Comparison of ENCODE assay signal across 8 mouse cellular contexts in genomic region chr4:134760281-134760680, GRCm38 (mm10). TPM values are rescaled to one million over a fixed set of nuclear protein-coding genes. Genes with fewer than 3 reads are reported as not detected.
DNase-seq lines count a peak whose midpoint lies in the region; ATAC-seq and TF ChIP-seq lines count a peak whose summit lies in the region.

No protein-coding gene starts in this region.

- DNase-seq in heart, postnatal 14 days, result no peak
- DNase-seq in spleen, adult 2 months (ENCODE audit: low read depth in 1 of 2, low spot score in 2 of 2), result no peak
- DNase-seq in spleen, postnatal 14 days (ENCODE audit: low spot score in 2 of 2), result no peak
- DNase-seq in liver, result peak; percentile 73
- no peak for DNase-seq in yolk sac, embryonic 10.5 days (ENCODE audit: low spot score)
- DNase-seq in layer of hippocampus, adult 9-11 months, result no peak
- DNase-seq in frontal cortex, postnatal 14 days (ENCODE audit: low spot score in 2 of 2), result no peak

- no peaks in the 10 kb centered on the region for H3K9me3 ChIP-seq in heart, embryonic 12.5 days (replicated peaks)

- H3K27me3 ChIP-seq in heart, embryonic 12.5 days (replicated peaks), result no peaks in the 10 kb centered on the region
- no peaks in the 10 kb centered on the region for H3K27me3 ChIP-seq in spleen, adult 2 months (ENCODE audit: control insufficient read depth, insufficient read depth, low read length)

- TF ChIP-seq CTCF in spleen, adult 2 months (IDR thresholded peaks at IDR 0.05; ENCODE audit: extremely low read depth, insufficient read depth, insufficient read length, insufficient replicate concordance), result no peak

- H3K4me1 ChIP-seq in heart, embryonic 12.5 days (replicated peaks), result peaks cover 75% of the 10 kb centered on the region
- peaks cover 77% of the 10 kb centered on the region for H3K4me1 ChIP-seq in spleen, adult 2 months (ENCODE audit: control insufficient read depth, insufficient read depth, insufficient read length)

- H3K27ac ChIP-seq in heart, embryonic 12.5 days (ENCODE audit: poor library complexity, severe bottlenecking), result peak overlapping the region; percentile 79
- H3K27ac ChIP-seq in spleen, adult 2 months (ENCODE audit: insufficient read depth, low read length), result peak overlapping the region; percentile 27

- intact Hi-C loops in heart, postnatal 14 days (cut with DNase I), result no loop called here

- TF ChIP-seq POLR2A in spleen, adult 2 months (IDR thresholded peaks at IDR 0.05; ENCODE audit: low read depth, low read length), result no peak

- 64% methylated on average over 6 of the region's 6 CpGs for WGBS in heart, embryonic 12.5 days
- WGBS in spleen, adult 2 months, result 69% methylated on average over 6 of the region's 6 CpGs

- no peak overlapping the region for H3K4me3 ChIP-seq in heart, embryonic 12.5 days
- no peak overlapping the region for H3K4me3 ChIP-seq in spleen, adult 2 months (ENCODE audit: extremely low read depth, insufficient read depth, insufficient read length)

- ATAC-seq in heart, embryonic 12.5 days (ENCODE audit: insufficient number of reproducible peaks, low FRiP score), result peak; percentile 34; the same call in 1 of the 2 replicates

- H3K4me2 ChIP-seq in heart, embryonic 12.5 days, result peak overlapping the region; percentile 51

- H3K36me3 ChIP-seq in heart, embryonic 12.5 days, result no peaks in the 10 kb centered on the region
- no peaks in the 10 kb centered on the region for H3K36me3 ChIP-seq in spleen, adult 2 months (ENCODE audit: control insufficient read depth, insufficient read depth, low read length)

- H3K9ac ChIP-seq in heart, embryonic 12.5 days, result peak overlapping the region; percentile 12; the same call in 1 of the 2 replicates

RNA-seq across cellular contexts. Expression of gene Ldlrap1, which starts 7.5 kb away (rescaled TPM):
- polyA plus RNA-seq in heart, embryonic 12.5 days (2016; fragmentation: Nextera tagmentation; extraction: Ambion mirVana), result 16.5 and 17.8 TPM in 2 replicates
- total RNA-seq in heart, postnatal 14 days (2021), result 10 to 100 TPM; 18.3 to 18.6 TPM
- 26.7 and 29.8 TPM in 2 replicates for polyA plus RNA-seq in spleen, adult 2 months (2012; rRNA removed)

RNA-seq across cellular contexts. Expression of gene Man1c1, which starts 56.2 kb away (rescaled TPM):
- 11.6 and 12.2 TPM in 2 replicates for polyA plus RNA-seq in heart, embryonic 12.5 days (2016; fragmentation: Nextera tagmentation; extraction: Ambion mirVana)
- total RNA-seq in heart, postnatal 14 days (2021), result 10 to 100 TPM; 25.1 to 25.8 TPM
- polyA plus RNA-seq in spleen, adult 2 months (2012; rRNA removed), result 6.9 and 7.7 TPM in 2 replicates
